Mouse (Mus musculus): Measurements from ENCODE around the gene P2ry6. TPM values are rescaled to one million over a fixed set of nuclear protein-coding genes. Genes with fewer than 3 reads are reported as not detected.

P2ry6 gene
- polyA plus RNA-seq, 1 experiment from 2014 or later: 11.9 TPM

DNA sequence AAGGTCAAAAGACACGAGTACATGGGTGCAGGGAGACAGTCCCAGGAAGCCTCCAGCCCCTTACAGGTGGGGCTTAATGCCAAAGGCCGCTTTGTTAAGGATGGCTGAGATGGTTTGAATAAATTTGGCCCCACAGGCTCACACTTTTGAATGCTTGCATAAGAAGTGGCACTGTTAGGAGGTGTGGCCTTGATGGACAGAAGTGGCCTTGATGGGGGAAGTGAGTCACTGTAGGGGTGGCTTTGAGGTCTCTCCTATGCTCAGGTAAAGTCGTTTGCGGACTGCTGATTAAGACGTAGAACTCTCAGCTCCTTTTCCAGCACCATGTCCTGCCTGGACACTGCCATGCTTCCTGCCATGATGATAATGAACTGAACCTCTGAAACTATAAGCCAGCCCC is 76.6 kb downstream of the P2ry6 start:
- ATAC-seq (replicated peaks; ENCODE audit: low FRiP score, low TSS enrichment, low read depth) (no peak), DNase-seq (ENCODE audit: low spot score) (no peak)
- Histone ChIP-seq H3K36me3 (ENCODE audit: control insufficient read depth, insufficient read depth, low read length) (0 out of 2 replicates have a peak, but pooled peaks cover 9% of the 10 kb centered on the region), H3K9ac (ENCODE audit: low read length) (no peak overlapping the region), H3K4me3 (ENCODE audit: low read depth, low read length) (no peak overlapping the region), H3K4me1 (replicated peaks; ENCODE audit: control insufficient read depth, insufficient read depth, low read length) (peaks cover 21% of the 10 kb centered on the region), H3K9me3 (ENCODE audit: control insufficient read depth, low read length) (no peaks in the 10 kb centered on the region), H3K27me3 (replicated peaks; ENCODE audit: control insufficient read depth, insufficient read depth, low read length) (no peaks in the 10 kb centered on the region), H3K4me2 (ENCODE audit: low read length) (no peak overlapping the region), H3K27ac (ENCODE audit: low read depth) (no peak overlapping the region)
- WGBS: 79% methylated on average over 5 of the region's 5 CpGs

DNA sequence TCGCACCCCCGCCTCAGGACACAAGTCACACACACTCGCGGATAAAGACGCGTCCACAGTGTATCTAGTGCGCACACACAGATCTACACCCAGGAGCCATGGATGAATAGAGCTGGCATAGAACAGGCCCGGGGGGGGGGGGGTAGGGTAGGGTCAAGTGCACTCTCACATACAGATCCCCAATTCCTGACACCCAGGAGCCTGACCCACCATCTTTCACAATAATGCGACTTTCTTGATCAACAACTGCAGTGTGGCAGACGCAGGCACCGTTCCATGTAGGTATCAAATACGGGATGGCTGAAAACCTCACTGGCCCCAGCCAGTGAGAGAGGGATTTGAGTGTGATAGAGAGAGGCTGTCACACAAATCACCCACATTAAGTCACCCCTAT is 79.6 kb downstream of the P2ry6 start:
- WGBS: 6% methylated on average over 11 of the region's 12 CpGs
- Histone ChIP-seq H3K9me3 (ENCODE audit: control insufficient read depth, low read length) (no peaks in the 10 kb centered on the region), H3K27me3 (replicated peaks; ENCODE audit: control insufficient read depth, insufficient read depth, low read length) (no peaks in the 10 kb centered on the region), H3K36me3 (ENCODE audit: control insufficient read depth, insufficient read depth, low read length) (peaks cover 21% of the 10 kb centered on the region), H3K4me3 (ENCODE audit: low read depth, low read length) (peak overlapping the region; percentile 35), H3K9ac (ENCODE audit: low read length) (peak overlapping the region; percentile 43), H3K27ac (ENCODE audit: low read depth) (no peak overlapping the region), H3K4me1 (replicated peaks; ENCODE audit: control insufficient read depth, insufficient read depth, low read length) (peaks cover 21% of the 10 kb centered on the region), H3K4me2 (ENCODE audit: low read length) (peak overlapping the region; percentile 69)
- DNase-seq (ENCODE audit: low spot score) (no peak), ATAC-seq (replicated peaks; ENCODE audit: low FRiP score, low TSS enrichment, low read depth) (peak; percentile 51)

GRCm38 (mm10) chr7:100894057-100894832 is 80.2 kb downstream of the P2ry6 start:
- WGBS: 4% methylated on average over 53 of the region's 53 CpGs
- H3K27ac ChIP-seq (ENCODE audit: low read depth): no peak overlapping the region
- peak overlapping the region; percentile 43 for H3K9ac ChIP-seq (ENCODE audit: low read length)
- H3K36me3 ChIP-seq (ENCODE audit: control insufficient read depth, insufficient read depth, low read length): peaks cover 26% of the 10 kb centered on the region
- peak overlapping the region; percentile 35 for H3K4me3 ChIP-seq (ENCODE audit: low read depth, low read length)
- H3K9me3 ChIP-seq (ENCODE audit: control insufficient read depth, low read length): no peaks in the 10 kb centered on the region
- no peak for DNase-seq (ENCODE audit: low spot score)
- no peaks in the 10 kb centered on the region for H3K27me3 ChIP-seq (replicated peaks; ENCODE audit: control insufficient read depth, insufficient read depth, low read length)
- H3K4me2 ChIP-seq (ENCODE audit: low read length): peak overlapping the region; percentile 69
- ATAC-seq (replicated peaks; ENCODE audit: low FRiP score, low TSS enrichment, low read depth): peak; percentile 51
- H3K4me1 ChIP-seq (replicated peaks; ENCODE audit: control insufficient read depth, insufficient read depth, low read length): peaks cover 21% of the 10 kb centered on the region

- Histone ChIP-seq H3K27me3 (replicated peaks; ENCODE audit: control insufficient read depth, insufficient read depth, low read length) (no peaks in the 10 kb centered on the region), H3K4me3 (ENCODE audit: low read depth, low read length) (no peak overlapping the region), H3K4me2 (ENCODE audit: low read length) (no peak overlapping the region), H3K27ac (ENCODE audit: low read depth) (no peak overlapping the region), H3K4me1 (replicated peaks; ENCODE audit: control insufficient read depth, insufficient read depth, low read length) (peaks cover 21% of the 10 kb centered on the region), H3K36me3 (ENCODE audit: control insufficient read depth, insufficient read depth, low read length) (peaks cover 34% of the 10 kb centered on the region), H3K9ac (ENCODE audit: low read length) (no peak overlapping the region), H3K9me3 (ENCODE audit: control insufficient read depth, low read length) (no peaks in the 10 kb centered on the region)
- ATAC-seq (replicated peaks; ENCODE audit: low FRiP score, low TSS enrichment, low read depth): no peak
- 69% methylated on average over 20 of the region's 20 CpGs for WGBS
- no peak for DNase-seq (ENCODE audit: low spot score)
Observed at GRCm38 (mm10) chr7:100893249-100894056, 81.0 kb downstream of the P2ry6 start.

Other genes starting within 250 kb of the P2ry6 start
- gene Relt, start 111.2 kb downstream of the P2ry6 start, polyA plus RNA-seq (2014; fragmentation: Nextera tagmentation; extraction: Ambion mirVana): 1.9 and 2.0 TPM in 2 replicates
- 12.9 and 14.2 TPM in 2 replicates for gene Arhgef17, start 42.5 kb downstream of the P2ry6 start, polyA plus RNA-seq (2014; fragmentation: Nextera tagmentation; extraction: Ambion mirVana)
- gene P2ry2, start 38.2 kb upstream of the P2ry6 start, polyA plus RNA-seq (2014; fragmentation: Nextera tagmentation; extraction: Ambion mirVana): 2.0 and 2.8 TPM in 2 replicates
- 24.4 and 26.0 TPM in 2 replicates for gene Fchsd2, start 118.2 kb upstream of the P2ry6 start, polyA plus RNA-seq (2014; fragmentation: Nextera tagmentation; extraction: Ambion mirVana)